Mouse (Mus musculus) spleen, adult 18-20 months (tissue): ENCODE results near the gene Tmem88.

Experiments
- DNase-seq, 2 experiments: peaks; one replicate each; pipeline ENCODE4 v3.0.0; 2022; ENCODE audit warnings: mixed read lengths in 2 of 2

Gene Tmem88

DNA sequence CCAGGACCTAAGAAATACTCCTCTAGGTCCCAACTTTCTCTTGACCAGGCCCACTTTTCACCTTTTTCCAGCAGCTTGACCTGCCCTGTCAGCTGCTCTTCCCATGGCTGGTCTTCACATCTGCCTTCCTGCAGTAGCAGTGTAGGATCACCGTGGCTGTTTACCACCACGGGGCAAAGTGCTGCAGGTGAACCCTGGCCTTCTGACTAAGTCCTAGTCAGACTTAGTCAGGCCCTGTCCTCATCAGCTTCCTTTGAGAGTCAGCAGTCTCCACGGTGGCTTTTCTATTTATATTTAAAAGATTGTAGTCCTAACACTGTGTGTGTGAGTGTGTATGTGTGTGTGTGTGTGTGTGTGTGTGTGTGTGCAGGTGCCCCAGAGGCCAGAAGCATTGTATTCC is 20.3 kb downstream of the Tmem88 start:
- DNase-seq: no peak

DNA sequence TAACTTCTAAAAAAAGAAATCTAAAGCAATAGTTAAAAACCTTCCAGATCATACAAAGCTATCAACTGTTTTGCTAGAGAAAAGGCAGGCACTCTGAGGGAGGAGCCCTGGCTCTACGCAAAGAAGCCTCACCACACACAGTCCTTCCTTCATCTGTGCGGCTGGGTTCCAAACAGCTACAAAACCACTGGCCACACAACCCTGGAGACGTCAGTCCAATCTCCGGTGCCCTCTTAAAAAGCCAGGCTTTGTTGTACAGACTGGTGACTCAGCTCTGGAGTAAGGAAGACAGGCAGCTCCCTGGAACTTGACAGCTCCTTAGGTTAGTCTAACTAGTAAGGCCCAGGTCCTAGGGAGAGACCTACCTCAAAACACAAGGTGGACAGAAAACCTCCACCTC is 22.4 kb downstream of the Tmem88 start:
- DNase-seq: no peak

DNA sequence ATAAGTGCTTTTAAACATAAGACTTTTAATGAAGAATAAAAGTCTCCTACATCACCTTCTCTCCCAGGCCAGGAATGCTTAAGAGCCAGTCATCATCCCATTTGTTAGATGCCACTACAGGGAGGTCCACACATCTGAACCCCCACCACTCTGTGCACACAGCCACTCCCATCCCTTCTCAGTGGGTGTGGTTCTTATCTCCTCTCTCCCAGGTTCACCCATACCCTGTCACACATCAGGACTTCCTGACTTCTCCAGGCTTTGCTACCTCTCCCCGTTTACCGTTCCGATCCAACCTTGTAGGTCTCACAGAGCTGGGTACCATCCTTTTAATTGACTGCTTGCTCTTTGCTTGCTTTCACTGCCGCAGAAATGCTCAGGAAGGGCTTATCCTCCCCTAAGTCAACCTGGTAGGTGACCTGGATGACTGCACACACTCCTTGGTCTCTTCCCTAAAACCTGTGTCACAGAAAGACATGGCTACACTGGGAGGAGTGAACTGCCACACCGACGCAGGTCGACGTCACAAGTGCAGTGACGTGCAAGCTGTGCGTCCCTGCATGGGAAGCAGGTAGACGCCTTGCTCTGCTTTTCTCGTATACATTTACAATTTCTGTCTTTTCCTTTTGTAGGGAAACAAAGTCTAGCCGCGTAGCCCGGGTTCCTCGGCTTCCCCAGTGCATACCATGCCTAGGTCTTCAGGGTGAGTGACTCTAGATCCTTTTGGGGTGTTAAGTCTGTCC is 24.6 kb downstream of the Tmem88 start:
- no peak for DNase-seq

GRCm38 (mm10) chr11:69372780-69373170 is 25.3 kb downstream of the Tmem88 start:
- no peak for DNase-seq

DNA sequence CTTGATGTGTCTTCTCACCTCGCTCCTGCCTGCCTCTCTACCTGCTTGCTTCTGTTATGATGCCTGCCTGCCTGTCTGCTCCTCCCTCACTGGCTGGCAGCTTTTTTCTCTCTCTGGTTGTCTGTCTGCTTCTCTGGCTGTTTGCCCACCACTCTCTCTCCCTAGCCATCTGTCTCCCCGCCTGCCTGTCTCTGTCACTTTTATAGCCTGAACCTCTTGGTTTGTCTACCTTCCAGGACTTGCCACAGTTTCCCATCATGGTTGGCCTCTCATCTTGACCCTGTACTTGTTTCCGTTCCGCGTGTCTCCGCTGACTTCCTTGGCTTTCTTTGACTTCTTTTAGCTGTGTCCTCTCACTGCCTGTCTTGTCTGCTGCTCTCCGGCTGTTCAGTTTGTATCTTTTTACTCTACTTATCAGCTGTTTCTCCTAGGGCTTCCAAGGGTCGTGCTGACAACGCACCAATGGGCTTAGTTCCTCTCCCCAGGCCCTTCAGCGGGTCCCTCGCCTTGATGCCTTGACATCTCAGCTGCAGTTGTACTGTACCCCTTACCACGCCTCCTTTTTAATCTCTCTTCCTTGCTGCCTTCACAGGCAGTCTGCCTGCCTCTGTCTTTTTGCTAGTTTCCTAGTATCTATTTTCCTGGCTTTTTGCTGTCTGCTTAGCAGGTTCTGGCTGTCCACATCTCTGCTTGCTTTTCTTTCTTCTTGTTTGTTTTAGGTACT is 25.8 kb downstream of the Tmem88 start:
- no peak for DNase-seq

DNA sequence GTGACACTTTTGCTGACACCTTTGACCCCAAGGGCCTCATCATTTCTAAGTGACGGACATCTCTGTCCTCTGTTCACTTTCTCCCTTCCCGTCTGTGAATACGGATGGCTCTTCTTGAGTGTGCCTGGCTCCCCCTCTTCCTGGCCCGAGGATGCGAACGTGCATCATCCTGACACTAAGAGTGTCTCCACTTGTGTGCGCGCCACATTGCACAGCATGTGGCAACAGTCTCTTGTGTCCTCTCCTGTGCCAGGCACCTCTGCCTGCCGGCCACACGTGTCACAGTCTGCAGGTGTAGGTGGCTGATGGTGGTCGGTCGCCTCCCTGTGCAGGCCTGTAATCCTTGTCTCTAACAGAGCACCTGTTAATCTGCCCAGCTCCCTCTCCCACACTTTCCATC is 26.4 kb downstream of the Tmem88 start:
- DNase-seq: no peak

DNA sequence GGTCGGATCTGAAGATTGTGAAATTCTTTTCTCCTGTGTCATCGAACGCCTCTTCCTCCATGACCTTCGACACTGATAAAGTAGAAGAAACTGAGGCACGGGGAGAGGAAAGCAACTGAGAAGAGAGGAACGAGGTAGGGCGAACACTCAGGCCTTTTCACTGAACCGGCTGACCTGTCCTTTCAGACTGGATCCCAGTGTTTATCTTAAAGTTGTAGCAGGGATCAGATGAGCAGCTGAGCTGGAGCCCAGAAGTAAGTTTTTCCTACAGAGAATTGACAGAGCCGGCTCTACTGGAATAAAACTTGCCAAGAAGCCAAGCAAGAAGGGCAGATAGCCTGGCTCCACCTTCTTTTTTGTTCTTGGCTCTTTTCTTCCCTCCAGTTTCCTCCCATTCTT is 27.2 kb downstream of the Tmem88 start:
- DNase-seq: no peak

GRCm38 (mm10) chr11:69369990-69370816 is 27.8 kb downstream of the Tmem88 start:
- no peak for DNase-seq

DNA sequence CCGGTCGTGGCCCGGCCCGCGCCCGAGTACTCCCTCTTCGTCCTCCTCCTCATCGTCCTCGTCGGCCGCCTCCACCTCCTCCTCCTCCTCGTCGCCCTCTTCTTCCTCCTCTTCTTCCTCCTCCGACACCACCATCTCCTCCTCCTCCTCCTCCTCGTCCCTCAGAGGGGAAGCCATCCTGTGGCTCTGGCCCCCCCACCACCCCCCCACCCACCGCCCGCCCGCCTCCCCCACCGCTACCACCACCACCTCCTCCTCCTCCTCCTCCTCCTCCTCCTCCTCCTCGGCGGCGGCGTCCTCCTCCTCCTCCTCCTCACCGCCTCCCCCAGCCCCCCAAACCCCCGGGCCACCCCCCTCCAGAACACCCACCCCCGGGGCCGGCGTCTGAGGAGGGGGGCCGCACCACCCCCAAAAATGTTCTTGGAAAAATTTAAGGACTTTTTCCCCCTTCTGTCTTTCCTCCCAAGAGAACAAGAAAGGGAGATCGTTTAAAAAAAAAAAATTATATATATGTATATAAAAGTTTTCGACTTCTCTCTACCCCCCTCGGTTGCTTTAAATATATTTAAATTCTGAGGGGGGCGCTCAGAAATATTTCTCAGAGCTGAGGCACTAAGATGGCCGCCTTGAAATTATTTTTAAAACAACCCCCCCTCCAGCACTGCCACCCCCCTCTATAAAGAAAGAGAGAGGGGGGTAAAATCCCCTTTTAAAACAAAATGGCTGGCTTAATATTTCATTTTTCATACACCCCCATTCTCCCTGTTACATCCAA is 28.6 kb downstream of the Tmem88 start, which contains the start of gene Chd3:
Gene Chd3 (minus strand): TSS at position 192 of the 775 bp plus-strand sequence.
- no peak for DNase-seq

- DNase-seq: peak; percentile 48 to 61
Observed at GRCm38 (mm10) chr11:69368356-69369214, 29.4 kb downstream of the Tmem88 start.

GRCm38 (mm10) chr11:69367616-69368355 is 30.2 kb downstream of the Tmem88 start:
- peak; percentile 48 to 50 for DNase-seq

DNA sequence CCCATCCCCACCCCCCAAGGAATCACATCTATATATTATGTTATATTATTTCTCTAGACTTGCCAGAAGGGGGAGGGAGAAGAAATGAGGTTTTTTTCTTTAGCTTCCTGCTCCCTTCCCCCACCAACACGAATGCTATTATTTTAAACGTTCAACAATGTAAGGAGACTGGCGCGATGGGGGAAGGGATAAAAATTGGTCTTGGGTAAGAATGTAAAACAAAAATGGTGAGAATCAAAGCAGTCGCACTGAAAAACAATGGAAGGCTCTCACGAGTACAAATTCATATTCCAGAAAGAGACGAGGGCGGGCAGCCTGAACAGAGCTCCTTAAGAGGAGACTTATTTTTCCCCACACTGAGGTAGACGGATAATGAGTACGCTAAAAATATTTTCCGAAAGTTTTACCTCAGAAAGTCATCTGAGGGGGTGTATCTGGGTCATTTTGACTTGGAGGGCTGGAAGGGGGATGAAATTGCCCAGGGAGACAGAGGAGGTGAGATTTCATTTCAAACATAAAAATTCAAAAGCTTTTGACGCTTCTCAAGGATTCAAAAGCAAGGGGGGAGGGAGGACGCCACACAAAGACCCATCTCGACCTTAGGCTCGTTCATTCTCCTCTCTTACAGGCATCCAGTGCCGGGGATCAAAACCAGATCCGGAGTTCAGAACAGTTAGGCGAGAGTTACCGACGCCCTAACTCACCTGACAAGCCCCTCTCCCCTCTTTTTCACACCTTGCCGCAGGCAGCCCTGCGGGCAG is 31.0 kb downstream of the Tmem88 start:
- DNase-seq: peak in 1 of 2 experiments; percentile 46

GRCm38 (mm10) chr11:69366157-69366854 is 31.7 kb downstream of the Tmem88 start:
- DNase-seq: peak; percentile 84 to 87

- DNase-seq: no peak
Observed at GRCm38 (mm10) chr11:69365722-69366121, 32.3 kb downstream of the Tmem88 start.

- peak; percentile 44 to 53 for DNase-seq
Observed at GRCm38 (mm10) chr11:69364910-69365309, 33.1 kb downstream of the Tmem88 start.

GRCm38 (mm10) chr11:69364376-69364775 is 33.7 kb downstream of the Tmem88 start:
- no peak for DNase-seq

DNA sequence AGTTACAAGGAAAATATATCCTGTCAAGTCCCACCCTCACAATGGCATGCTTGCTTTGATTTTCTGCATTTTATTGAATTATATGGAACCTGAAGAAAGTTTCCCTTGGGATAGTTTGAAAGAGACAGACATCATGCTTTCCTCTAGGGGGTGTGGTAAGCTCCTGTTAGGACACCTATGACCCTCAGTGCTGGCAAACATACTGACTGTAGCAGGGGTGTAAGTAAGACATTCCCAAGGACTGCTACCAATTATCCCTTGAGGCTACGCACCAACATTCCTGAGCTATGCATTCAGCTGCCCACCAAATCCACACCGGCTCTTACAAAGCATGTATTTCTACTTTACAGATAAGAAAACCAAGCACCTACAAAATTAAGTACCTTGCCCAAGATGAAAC is 35.6 kb downstream of the Tmem88 start:
- DNase-seq: no peak

DNA sequence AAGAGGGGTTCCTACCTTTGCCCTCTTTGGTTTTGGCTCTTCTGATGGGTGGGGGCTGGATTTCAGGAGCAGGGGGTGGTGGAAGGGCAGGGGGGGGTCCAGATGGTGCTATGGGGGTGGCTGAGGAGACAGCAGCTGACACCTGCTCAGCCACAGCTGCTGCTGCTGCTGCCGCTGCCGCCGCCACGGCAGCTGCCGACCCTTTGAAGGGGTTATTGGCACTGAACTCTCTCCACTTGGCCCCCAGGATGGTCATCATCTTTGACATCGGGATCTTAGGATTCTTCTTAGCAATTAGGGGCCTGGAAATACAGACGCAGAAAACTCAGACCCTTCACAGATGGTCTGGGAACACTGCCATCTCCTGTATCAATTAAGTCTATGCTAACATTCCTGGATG is 36.0 kb downstream of the Tmem88 start:
- no peak for DNase-seq

GRCm38 (mm10) chr11:69357690-69358089 is 40.3 kb downstream of the Tmem88 start:
- DNase-seq: no peak
